Mouse (Mus musculus) liver, embryonic 14.5 days (tissue): ENCODE measurements around the gene Fshb. TPM values are rescaled to one million over a fixed set of nuclear protein-coding genes. Genes with fewer than 3 reads are reported as not detected.

Experiments used
- ATAC-seq: fragments of 200-750 bp; cut with Nextera tagmentation; 2 replicates; pipeline ENCODE4 v1.8.0; 2017; ENCODE audit warnings: moderate number of reproducible peaks, mild to moderate bottlenecking, moderate library complexity; ENCODE audit not compliant: insufficient read depth
- DNase-seq, 3 experiments: peaks; one replicate each; pipeline ENCODE4 v3.0.0-alpha.2; 2012 to 2013; ENCODE audit warnings: low read depth in 3 of 3, low spot score in 3 of 3
- H3K27ac ChIP-seq: fragments of 300-500 bp; sonication (generic); 2 replicates; pipeline ENCODE4 v1.5.1; 2014; ENCODE audit warnings: moderate library complexity, mild to moderate bottlenecking, control low read depth, inconsistent platforms
- H3K27me3 ChIP-seq: fragments of 300-500 bp; sonication (generic); 2 replicates; pipeline ENCODE4 v1.6.1; 2014; ENCODE audit warnings: mild to moderate bottlenecking, low read length, moderate library complexity; ENCODE audit not compliant: control insufficient read depth, insufficient read depth
- H3K36me3 ChIP-seq: fragments of 300-500 bp; sonication (generic); replicated peaks from 2 replicates; pipeline ENCODE4 v1.6.1; 2014; ENCODE audit warnings: low read depth; ENCODE audit not compliant: control insufficient read depth, insufficient read depth
- H3K4me1 ChIP-seq, 2 experiments: fragments of 200-500 bp in 1 of 2; fragments of 300-500 bp in 1 of 2; sonication (generic) in 1 of 2; replicated peaks; 2 replicates each; pipeline ENCODE4 v1.6.1; 2012 to 2014; ENCODE audit warnings: antibody characterized with exemption in 1 of 2, inconsistent platforms in 1 of 2, low read length in 1 of 2; ENCODE audit not compliant: control insufficient read depth in 2 of 2, insufficient read depth in 2 of 2
- H3K4me2 ChIP-seq: fragments of 300-500 bp; sonication (generic); 2 replicates; pipeline ENCODE4 v1.6.1; 2014; ENCODE audit warnings: low read depth, mild to moderate bottlenecking, control low read depth, moderate library complexity
- H3K4me3 ChIP-seq, 2 experiments: fragments of 200-500 bp in 1 of 2; fragments of 300-500 bp in 1 of 2; sonication (generic) in 1 of 2; 2 replicates each; pipeline ENCODE4 v1.5.1; 2012 to 2014; ENCODE audit warnings: low read depth in 2 of 2, low read length in 2 of 2, mild to moderate bottlenecking in 2 of 2, control low read depth in 1 of 2, inconsistent platforms in 1 of 2, moderate library complexity in 1 of 2; ENCODE audit not compliant: insufficient read depth in 1 of 2
- H3K9ac ChIP-seq: fragments of 300-500 bp; sonication (generic); replicated peaks from 2 replicates; pipeline ENCODE4 v1.6.1; 2014; ENCODE audit warnings: mild to moderate bottlenecking, control low read depth, moderate library complexity
- H3K9me3 ChIP-seq: fragments of 300-500 bp; sonication (generic); 2 replicates; pipeline ENCODE4 v1.6.1; 2016; ENCODE audit warnings: low read length, mixed read lengths; ENCODE audit not compliant: control insufficient read depth
- CTCF ChIP-seq: IDR thresholded peaks from 2 replicates; pipeline ENCODE4 v1.5.1; 2016; ENCODE audit warnings: antibody characterized with exemption, low read depth, control low read depth
- EP300 ChIP-seq: IDR thresholded peaks from 2 replicates; pipeline ENCODE4 v1.6.1; 2016; ENCODE audit warnings: antibody characterized with exemption, low read depth
- WGBS: fragments of 180-500 bp; shearing (Covaris S2); extraction: QIAGEN DNeasy Blood & Tissue Kit; methylation state at CpG from one replicate; pipeline ENCODE4 v1.1.7; 2014; ENCODE audit not compliant: insufficient replicate concordance; 5-methylcytosine and 5-hydroxymethylcytosine counted together
- polyA plus RNA-seq, 2 experiments: library from polyadenylated mRNA; depleted of rRNA in 1 of 2; stranded (reverse) in 1 of 2; unstranded in 1 of 2; fragments of >200 nt; fragmentation: Nextera tagmentation in 1 of 2; extraction: Ambion mirVana in 1 of 2; gene quantifications; 2 replicates each; pipeline versions ENCODE4 v1.2.1 to v1.2.3; 2012 to 2014

The Fshb gene
- polyA plus RNA-seq (2012; rRNA removed): not detected in 2 replicates
- polyA plus RNA-seq (2014; fragmentation: Nextera tagmentation; extraction: Ambion mirVana): not detected in 2 replicates

DNA sequence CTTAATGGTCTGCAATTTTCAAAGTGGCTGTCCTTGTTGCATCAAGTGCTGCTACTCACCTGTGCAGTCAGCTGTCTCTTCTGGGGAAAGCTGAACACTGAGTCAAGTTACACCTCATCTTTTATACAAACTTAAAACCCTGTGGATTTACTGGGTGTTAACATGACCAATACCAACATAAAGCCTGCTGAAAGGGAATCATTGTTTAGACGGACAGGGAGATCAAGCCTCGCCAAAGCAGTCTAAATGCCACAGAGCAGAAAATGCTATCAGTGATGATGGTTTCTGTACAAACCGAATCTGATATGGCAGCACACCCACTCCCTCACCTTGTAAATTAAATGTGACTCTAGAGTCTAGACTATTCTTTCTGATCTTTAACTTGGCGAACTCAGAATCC is at the start of gene Fshb:
Fshb (minus strand) TSS at position 101 of the 400 bp plus-strand sequence.
- Histone ChIP-seq H3K4me2 (no peak within 1 kb of the TSS), H3K27ac (no peak within 1 kb of the TSS), H3K9ac (no peak within 1 kb of the TSS), H3K27me3 (no peaks in the 10 kb centered on the region), H3K36me3 (no peaks in the 10 kb centered on the region), H3K4me3 (no peak within 1 kb of the TSS), H3K9me3 (no peaks in the 10 kb centered on the region), H3K4me1 (no peaks in the 10 kb centered on the region)
- ATAC-seq (no peak), DNase-seq (no peak)
- WGBS: 60% methylated on average over 4 of the region's 4 CpGs
- TF ChIP-seq CTCF (no peak), EP300 (no peak)

DNA sequence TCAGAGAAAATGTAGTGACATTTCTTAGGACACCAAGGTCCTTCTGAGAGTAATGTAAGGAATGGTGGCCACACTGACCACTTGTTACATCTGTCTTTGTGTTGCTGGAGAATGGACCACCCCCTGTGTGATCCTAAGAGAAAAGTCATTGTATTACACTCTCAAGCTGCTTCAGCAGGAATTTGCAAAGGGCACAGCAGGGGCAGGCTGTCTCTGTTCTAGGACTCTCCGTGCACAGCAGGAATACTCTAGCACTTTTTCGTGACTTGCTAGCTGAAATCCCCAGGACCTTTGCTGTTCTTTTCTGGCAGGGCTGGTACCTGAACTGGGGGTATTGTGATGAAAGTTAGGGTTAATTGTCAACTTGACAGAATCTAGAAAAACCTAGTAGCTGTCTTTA is 24.8 kb upstream of the Fshb start:
- no peak for ATAC-seq
- H3K9me3 ChIP-seq: no peaks in the 10 kb centered on the region
- H3K9ac ChIP-seq: no peak overlapping the region

GRCm38 (mm10) chr2:107083071-107083885 is 23.8 kb upstream of the Fshb start:
- Histone ChIP-seq H3K4me1 (no peaks in the 10 kb centered on the region), H3K27ac (no peak overlapping the region), H3K27me3 (no peaks in the 10 kb centered on the region), H3K9me3 (no peaks in the 10 kb centered on the region), H3K9ac (no peak overlapping the region), H3K36me3 (no peaks in the 10 kb centered on the region), H3K4me2 (no peak overlapping the region), H3K4me3 (no peak overlapping the region)
- DNase-seq (no peak), ATAC-seq (no peak)
- 42% methylated on average over 14 of the region's 14 CpGs for WGBS
- TF ChIP-seq CTCF: peak; percentile 70
- TF ChIP-seq EP300: no peak

More for the DNA sequence above, 24.8 kb upstream of the Fshb start:
- no peak for DNase-seq
- WGBS: 30% methylated on average over 2 of the region's 2 CpGs
- H3K4me1 ChIP-seq: no peaks in the 10 kb centered on the region
- TF ChIP-seq CTCF (no peak), EP300 (no peak)
- H3K36me3 ChIP-seq: no peaks in the 10 kb centered on the region
- H3K27me3 ChIP-seq: no peaks in the 10 kb centered on the region
- no peak overlapping the region for H3K27ac ChIP-seq
- H3K4me2 ChIP-seq: no peak overlapping the region
- H3K4me3 ChIP-seq: no peak overlapping the region

DNA sequence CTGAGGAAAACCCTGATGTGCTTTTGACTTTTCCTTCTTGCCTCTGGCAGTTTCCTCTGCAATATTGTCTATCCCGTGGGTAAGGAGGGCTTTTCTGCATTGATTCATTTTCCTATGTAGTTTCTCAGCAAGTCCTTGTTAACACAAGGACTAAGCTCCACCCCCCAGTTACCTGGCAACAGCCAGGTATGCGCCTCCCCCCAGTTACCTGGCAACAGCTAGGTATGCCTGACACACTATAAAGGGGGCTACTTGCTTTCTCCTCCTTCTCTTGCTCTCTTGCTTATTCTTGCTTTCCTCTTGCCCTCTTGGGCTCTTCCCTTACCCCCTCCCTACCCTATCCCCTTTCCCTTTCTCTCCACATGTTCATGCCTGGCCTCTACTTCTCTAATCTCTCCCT is 3.8 kb upstream of the Fshb start:
- H3K4me2 ChIP-seq: no peak overlapping the region
- no peak for DNase-seq
- no peak for ATAC-seq
- no peaks in the 10 kb centered on the region for H3K27me3 ChIP-seq
- whole genome bisulfite sequencing: 22% methylated on average over 2 of the region's 2 CpGs
- H3K36me3 ChIP-seq: no peaks in the 10 kb centered on the region
- no peaks in the 10 kb centered on the region for H3K4me1 ChIP-seq
- no peak overlapping the region for H3K9ac ChIP-seq
- no peak overlapping the region for H3K4me3 ChIP-seq
- no peaks in the 10 kb centered on the region for H3K9me3 ChIP-seq
- H3K27ac ChIP-seq: no peak overlapping the region
- TF ChIP-seq EP300 (no peak), CTCF (no peak)

GRCm38 (mm10) chr2:107045955-107046354 is 13.5 kb downstream of the Fshb start:
- TF ChIP-seq CTCF (no peak), EP300 (no peak)
- no peaks in the 10 kb centered on the region for H3K36me3 ChIP-seq
- H3K27ac ChIP-seq: no peak overlapping the region
- H3K4me1 ChIP-seq: no peaks in the 10 kb centered on the region
- DNase-seq (no peak), ATAC-seq (no peak)
- no peaks in the 10 kb centered on the region for H3K27me3 ChIP-seq
- H3K9me3 ChIP-seq: no peaks in the 10 kb centered on the region
- no peak overlapping the region for H3K4me2 ChIP-seq
- H3K9ac ChIP-seq: no peak overlapping the region
- no peak overlapping the region for H3K4me3 ChIP-seq
